Mouse (Mus musculus): ENCODE data around the gene Selenom. TPM values are rescaled to one million over a fixed set of nuclear protein-coding genes. Genes with fewer than 3 reads are reported as not detected.

Selenom gene
- total RNA-seq, 2 experiments from 2014 or later, result 44.4 to 56.3 TPM

DNA sequence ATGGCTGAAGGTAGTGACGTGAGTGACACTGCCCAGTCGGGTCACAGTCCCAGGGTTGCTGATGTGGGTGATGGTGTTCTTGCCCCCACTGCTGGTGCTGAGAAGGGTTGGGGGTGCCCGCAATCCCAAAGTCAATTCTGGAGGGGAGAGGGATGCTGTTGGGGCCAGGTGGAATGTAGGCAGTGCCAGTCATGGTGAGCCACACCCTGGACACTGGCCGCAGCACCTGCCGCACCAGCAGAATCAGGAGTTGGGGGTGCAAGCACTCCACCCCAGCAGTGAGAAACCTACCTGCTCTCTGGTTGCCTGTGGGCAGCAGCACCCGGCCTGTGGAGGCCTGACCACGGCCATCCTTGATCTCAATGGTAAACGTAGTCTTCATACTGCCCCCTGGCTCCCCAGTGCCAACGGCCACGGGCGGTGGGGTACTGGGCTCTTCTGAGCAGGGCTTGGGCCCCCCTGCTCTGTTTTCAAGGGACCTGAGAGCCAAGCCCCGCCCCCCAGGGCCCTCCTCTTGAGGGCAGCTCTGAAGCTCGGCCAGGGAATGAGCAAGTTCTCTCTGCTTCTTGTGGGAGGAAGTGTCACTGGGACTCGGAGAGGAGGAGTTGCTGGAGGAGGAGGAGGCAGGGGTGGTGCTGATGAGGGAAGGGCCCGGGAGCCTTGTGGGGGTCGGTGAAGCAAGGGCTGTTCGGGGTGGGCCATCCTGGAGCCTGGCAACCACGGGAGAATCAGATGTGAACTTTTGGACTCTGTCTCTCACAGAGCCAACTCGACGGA lies 15.2 kb downstream of the Selenom start:
- no peak for DNase-seq

DNA sequence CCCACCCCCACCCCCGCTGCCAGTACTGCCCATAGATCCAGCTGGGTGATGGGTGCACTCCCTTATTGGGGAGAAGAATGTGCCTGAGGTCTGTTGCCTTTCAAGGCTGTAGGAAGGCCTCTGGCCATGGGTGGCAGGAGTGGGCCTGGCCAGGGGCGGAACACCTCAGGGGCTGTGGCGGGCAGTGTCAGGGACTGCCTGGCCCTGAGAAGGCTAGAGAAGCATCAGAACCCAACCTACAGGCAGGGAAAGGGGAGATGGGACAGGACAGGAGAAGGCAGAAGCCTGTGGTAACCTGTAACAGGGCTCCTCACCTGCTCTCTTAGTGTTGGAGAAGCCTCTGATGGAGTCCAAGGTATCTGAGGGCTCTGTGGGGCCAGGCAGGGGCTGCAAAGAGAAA lies 16.2 kb downstream of the Selenom start:
- no peak for DNase-seq

DNA sequence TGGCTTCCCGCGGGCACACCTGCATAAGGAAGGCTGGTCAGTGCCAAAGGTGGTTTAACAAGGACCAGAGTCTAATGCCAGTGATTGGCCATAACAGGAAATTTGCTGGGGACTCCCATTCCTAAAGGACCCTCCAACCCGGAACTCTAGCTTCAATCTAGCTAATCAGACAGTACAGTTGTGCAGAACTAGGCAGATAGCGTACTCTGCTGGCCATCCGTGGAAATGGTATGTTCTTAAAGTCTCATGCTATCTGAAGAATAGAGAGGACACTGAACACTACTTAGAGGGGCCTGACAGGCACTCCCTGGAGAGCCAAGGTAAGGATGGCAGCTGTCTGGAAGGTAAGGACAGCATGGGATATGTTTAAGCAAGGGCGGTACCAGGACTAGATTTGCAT lies 17.1 kb downstream of the Selenom start:
- DNase-seq, result no peak

DNA sequence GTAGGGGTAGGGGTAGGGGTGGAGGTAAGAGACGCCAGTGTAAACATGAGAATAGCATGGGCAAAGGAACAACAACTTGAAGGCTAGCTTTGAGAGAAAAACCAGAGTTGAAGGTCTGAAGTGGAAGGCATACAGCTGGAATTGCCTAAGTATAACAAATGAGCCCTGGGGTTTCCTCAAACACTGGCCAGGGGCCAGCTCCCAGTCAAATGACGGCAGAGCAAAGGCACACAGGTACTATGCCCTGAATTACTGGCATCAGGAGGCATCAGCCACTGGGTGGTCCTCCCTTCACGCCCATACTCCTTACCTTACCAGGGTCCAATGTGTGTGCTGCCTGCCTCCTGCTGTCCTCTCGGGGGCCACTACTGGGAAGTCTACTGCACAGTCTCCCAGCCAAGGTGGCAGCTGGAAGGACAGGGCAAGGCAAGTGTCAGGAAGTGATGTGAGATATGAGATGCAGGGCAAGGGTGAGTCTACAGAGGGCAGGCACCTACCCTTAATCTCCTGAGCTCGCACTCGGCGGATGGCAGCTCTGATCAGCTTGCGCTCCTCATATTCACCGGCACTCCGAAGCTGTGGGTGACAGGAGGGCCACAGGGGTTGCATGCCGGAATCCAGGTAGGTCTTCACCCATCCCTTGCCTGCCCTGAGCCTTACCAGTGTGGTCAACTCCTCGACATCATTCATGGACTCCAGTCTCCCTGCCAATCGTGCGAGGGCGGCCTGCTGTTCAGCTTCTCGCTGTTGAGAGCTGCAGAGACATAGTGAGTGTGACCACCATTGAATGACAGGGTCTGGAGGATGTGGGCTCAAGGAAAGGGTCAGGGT lies 17.8 kb downstream of the Selenom start:
- DNase-seq, result no peak

DNA sequence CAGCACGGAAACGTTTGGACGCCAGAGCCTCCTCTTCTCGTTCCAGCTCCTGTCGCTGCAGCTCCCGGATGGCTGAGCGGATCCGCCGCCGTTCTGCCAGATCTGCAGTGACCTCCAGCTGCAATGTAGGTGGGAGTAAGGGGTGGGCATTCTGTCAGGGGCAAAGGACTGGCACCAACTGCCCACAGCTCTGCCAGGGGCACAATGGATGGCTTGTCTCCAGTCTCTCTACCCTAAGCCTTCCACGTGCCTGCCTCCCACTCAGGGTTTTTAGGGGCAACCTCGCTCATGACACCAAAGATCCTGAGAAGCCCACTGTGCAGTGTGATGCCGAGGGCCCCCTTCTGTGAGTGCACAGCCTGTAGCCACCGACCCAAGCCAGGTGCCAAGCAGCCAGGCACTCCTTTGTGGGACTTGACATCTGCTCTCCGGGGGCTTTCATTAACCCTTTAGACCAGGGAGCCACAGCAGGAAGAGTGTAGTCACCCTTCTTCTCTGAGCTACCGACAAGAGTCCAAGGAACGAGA lies 19.0 kb downstream of the Selenom start:
- no peak for DNase-seq

DNA sequence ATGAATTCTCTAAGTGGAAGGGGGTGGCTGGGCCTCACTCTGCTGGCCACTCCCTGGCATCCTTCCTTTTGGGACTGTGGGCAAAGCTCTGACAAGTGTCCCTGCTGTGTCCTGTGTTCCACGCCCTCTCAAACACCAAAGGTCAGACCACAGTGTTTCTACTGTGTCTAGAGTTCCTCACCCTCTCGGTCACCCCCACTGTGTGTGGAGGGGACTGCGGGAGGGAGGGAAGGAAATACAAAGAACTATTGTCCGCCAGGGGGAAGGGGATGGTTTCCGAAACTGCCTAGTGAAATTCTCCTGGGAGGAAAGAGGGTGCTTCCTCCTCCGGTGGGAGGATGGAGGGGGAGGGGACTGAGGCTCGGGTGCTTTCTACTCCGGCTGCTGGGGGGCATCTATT lies 20.5 kb downstream of the Selenom start:
- no peak for DNase-seq

DNA sequence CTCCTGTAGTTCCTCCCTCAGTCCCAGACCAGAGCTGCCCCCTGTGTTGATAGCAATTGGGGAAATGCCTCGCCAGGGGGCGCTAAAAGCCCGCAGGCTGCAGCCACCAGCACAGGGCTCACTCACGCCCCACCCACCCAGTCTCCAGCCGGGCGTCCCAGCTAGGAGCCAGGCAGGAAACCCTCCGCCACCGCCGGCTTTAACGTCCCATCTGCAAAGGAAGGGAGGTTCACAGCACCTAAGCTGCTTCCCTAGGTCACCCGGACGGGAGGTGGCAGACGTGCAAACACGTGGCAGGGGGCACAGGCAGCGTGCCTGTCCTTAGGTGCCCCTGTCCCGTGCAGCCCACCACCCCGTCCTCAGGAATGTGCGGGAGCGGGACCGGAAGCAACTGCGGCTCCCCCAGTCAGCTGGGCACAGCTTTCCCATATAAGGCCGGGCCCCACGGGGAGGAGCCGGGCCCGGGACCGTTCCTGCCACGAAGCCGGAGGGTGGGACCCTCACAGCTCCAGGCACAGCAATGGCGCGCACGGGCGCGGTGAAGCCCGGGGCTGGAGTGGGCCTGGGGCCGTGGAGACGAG lies 21.0 kb downstream of the Selenom start:
- peak; percentile 99 for DNase-seq

DNA sequence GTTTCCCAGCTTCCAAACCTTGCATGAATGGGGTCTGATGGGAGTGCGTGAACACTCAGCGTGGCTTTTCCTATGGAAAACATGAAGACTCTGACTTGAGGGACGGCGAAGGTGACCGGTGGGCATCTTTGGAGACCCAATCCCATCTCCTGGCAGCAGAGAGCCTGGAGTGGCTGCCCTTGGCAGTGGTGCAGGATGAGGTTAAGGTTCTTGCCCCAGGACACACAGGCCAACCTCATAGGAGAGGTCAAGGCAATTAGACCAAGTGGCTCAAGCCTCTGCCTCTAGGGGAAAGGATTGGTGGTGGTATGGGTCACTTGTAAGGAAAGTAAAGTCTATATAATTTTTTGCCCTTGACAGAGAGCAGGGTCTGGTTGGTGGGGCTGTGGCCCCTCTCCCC lies 21.6 kb downstream of the Selenom start:
- no peak for DNase-seq

DNA sequence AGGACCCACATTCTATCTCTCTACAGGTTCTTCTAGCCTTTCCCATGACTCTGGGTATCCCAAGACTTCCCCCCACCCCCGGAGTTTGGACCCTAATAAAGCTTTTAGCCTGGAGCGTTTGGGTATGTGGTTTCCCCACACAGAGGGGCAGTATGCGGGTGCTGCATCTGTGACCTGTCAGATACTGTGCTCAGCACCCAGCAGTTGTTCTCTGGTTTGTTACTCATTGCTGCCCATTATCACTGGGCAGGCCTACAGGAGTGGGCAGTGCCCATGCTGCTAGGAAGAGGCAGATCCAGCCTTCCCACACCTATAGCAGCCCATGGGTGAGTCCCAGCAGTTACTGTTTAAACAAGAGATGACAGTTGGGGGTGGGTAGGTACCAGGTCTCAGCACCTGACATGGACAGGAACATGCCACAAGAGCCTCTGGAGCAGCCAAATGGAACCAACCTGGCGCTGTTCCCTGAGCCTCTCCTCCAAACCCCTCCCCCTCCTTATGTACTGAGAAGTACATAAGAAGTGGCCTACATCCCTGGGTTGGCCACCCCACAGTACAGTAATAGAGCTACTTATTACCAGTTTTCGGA lies 22.4 kb downstream of the Selenom start:
- DNase-seq, result no peak

DNA sequence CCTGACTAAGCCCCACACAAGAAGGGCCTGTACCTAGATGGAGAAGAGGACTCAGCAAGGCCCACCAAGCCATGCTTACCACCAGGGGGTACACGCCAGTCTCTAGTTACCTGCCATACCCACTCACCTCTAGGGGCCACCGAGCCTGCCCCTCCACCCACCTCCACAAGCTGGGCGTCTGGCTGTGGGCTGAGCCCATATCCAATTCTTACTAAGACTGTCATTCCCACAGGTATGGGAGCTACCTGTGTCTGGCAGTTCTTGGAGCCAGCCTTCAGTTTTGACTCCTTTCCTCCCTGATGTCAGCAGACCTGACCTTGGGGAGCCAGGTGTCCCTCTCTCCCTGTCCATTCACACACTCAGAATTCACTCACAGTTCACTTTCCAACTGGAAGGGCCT lies 23.2 kb downstream of the Selenom start:
- no peak for DNase-seq

DNA sequence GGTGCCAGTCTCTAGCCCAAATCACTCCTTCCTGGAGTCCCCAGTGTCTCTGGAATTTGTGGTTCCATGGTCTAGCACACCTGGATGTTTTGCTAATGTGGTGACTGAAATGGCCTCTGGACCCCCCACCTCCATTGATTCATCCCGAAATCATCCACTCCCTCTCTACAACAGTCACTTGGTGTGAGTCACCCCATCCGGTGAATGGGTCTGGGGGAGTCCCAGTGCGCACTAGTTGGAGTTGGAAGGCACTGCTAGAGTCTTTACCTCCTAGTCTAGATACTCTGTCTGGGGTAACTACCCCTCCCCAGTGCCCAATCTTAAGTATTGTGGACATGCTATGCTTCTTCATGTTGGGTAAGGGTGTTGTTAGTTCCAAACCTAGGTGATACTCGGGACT lies 23.9 kb downstream of the Selenom start:
- DNase-seq, result no peak

DNA sequence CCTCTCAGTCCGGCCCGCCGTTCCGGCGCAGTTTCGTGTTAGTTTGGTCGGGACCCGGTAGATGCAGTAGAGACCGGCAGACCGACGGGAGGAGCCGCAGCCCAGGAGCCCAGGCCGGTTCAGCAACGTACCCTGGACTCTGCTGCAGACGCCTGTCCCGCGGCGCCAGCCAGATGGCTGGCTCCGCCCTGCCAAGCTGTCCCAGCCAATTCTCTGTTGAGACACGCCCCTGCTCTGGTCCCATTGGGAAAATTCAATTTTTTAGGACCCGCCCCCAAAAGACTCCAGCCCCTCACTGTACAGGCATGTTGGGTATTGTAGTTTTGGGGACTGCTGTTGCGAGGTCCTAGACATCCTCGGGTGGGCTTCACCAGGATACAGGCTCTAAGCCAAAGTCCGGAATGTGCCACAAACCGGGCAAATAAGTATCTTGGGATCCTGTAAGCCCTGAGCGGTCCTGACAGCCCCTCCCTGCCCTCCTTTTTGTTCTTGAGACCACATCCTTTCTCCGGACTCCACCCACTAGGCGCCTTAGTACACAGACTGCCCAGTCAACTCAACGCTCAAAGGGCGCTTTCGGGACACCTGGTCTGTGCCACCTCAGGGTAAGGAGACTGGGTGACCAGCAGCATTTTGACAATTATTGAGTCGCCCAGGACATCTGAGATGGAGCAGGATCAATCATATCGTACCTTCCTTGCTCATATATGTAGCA lies 24.8 kb downstream of the Selenom start:
- peak; percentile 87 for DNase-seq

DNA sequence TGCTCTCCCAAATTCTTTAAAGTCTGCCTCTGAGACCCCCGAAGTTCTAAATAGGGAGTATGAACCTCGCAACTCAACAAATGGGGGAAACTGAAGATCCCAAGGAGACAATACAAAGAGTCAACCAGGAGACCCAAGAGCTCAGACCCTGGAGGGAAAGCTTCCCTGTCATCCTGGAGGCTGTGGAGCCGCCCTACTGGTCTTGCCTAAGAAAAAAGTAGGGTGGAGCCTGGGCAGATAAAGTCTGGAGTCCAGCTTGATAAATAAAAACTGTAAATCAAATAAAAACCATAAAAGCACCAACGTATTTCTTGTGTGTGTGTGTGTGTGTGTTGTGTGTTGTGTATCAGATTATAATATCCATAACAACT lies 25.3 kb downstream of the Selenom start:
- no peak for DNase-seq

DNA sequence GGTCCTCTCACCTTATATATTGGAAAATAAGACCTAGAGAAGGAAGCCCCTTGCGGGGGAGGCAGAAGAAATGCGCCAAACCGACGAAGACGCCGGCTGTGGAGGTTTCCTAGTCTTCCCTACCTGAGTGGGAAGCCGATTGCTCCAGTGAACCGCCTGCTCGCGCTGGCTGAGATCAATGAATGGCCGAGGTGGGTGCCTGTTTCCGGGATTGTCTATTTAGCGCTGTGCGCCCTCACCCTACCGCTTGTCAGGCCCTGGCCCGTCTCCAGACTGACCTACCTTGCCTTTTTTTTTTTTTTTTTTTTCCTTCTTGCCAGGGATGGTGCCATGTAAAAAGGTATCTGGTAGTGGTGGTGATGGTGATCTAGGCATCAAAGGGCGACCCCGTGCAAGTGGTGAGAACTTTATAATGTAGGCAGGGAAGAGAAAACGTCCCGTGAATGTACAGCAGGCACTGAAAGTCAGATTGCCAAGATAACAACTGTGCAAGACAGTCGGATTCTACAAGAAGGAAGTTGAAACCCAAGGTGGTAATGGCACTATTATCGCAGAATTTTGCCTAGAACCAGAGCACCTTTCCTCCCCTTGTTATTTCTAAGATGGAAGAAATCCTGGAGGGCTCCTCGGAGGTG lies 26.1 kb downstream of the Selenom start, which contains the start of gene Smtn:
TSS of gene Smtn (minus strand) at position 162 of the 635 bp plus-strand sequence.
- no peak for DNase-seq

DNA sequence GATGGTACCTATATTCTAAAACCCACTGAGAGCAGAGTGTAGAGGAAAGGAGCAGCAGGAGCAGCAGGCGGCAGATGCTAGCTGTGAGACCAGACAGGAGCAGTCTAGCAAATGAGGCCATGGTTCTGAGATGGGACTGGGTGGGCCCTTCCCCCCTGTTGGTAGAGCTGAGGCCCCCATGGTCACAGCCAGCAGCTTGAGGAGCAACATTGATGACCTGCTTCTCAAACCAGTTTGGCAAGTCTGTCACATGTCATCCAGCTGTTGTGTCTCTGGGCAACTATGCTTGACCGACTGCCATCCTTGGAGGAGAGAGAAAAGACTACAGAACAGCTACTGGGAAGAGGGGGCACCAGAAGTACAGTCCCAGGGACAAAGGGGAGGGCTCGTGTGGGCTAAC lies 27.4 kb downstream of the Selenom start:
- DNase-seq, result no peak

DNA sequence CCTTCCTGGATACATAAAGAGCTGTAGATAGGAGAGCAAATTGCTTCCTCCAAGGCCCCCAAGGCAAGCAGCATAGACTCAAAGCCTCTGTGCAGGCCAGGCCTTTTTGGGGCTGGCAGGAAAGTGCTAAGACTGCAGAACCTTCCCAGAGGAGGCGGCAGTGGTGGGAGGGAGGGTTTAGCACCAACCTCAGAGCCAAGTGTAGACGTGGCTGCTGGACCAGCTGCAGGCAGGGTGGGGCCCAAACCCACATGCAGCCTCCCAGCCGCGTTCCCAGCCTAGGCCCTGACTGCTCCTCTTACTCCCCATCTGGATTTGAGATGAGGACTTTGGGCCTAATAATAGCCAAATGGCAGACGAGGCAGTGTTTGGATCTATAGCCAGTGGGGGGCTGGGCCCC lies 28.5 kb downstream of the Selenom start:
- DNase-seq, result peak; percentile 83

DNA sequence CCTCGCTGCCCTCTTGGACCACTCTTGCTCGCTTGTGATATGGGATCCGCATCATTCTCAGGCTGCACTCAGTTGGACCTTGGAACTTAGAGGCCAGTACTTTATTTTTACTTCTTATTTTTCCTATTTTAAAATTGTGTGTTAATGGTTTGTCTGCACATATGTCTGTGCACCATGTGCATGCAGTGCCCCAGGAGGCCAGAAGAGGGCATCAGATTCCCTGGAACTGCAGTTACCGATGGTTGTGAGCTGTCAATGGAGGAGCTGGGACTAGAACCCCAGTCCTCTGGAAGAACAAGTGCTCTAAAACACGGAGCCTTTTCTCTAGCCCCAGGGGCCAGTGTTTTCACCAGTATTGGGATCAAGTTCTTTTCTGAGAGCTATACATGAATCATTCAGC lies 29.9 kb downstream of the Selenom start:
- no peak for DNase-seq

DNA sequence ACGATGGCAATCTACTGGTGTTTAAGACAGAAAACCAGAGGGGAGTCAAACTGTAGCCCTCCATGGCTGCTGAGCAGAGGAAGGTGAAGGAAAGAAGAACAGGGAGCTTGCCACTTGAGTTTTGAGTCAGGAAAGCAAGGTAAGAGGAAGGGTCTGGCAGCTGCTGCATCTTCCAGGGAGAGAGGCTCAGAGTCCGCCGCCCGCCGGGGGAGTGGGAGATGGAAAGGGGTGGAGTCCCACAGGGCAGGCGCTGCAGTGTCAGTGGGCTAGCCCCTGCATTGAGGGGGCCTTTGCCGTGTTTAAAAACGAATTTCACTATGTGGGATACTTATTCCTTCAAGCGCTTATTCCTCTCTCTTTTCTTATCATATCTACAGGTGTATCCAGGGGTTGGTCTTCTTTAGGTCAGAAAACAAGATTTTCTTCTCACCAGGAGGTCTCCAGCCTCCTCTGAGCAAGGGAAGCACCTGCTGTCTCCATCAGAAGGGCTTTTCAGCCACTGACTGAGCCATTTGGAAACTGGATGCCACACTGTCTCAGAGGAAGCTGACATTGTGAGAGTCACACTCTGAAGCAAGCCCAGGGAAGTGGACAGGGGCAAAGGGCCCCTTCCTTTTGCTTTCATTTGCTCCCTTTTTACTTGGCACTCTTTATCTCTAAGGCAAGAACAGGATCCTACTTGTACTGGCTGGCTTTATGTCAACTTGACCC lies 31.2 kb downstream of the Selenom start:
- DNase-seq, result no peak

DNA sequence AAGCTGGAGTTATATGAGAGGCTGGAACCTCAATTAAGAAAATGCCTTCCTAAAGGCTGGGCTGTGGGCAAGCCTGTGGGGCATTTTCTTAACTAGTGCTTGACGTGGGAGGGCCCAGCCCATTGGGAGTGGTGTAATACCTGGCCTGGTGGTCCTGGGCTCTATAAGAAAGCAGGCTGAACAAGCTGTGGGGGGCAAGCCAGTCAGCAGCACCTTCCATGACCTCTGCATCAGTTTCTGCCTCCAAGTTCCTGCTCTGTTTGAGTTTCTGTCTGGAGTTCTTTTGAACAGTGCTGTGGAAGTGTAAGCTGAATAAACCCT lies 31.7 kb downstream of the Selenom start:
- no peak for DNase-seq

DNA sequence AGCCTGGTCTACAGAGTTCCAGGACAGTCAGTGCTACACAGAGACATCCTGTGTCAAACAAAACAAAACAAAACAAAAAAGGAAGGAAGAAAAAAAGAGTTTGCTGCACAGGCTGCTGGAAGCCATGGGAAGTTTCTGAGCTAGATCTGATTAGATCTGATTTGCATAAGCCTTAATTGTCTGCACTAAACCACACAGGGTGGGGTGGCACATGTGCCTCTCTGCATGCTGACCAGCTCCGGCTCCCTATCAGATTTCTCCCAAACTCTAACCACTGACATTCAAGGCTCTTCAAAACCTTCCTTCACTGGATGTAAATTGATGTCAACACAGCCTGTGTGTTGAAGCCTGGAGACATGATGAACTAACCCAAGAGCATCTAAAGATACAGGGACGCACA lies 32.6 kb downstream of the Selenom start:
- DNase-seq, result no peak

DNA sequence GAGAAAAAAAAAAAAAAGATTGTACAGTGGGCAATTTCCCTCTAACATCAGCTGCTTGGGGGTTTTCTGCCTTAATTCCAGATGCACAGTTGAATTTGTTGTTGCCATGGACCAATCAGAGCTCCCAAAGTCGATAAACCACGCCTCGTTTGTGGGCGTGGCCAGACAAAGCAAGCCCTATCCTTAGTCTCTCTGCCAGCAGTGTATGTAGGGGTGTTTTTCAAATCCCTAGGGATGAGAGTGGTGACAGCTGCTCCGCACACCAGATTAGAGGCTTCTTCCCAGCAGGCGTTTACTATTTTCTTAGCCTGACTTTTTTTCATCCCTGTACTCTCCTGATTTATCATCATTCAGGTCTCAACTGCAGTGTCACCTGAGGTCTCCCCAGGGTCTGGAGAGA lies 33.5 kb downstream of the Selenom start:
- DNase-seq, result no peak

Measured in gastrocnemius, postnatal 10 days (tissue).